In genomic region chr5:92987891-92988768, GRCm38 (mm10) we compare ENCODE assay signal across 10 mouse cellular contexts. TPM values are rescaled to one million over a fixed set of nuclear protein-coding genes. Genes with fewer than 3 reads are reported as not detected.
A peak's percentile ranks its signal among the peaks of the same experiment; 100 is the strongest.
DNase-seq lines count a peak whose midpoint lies in the region; ATAC-seq and TF ChIP-seq lines count a peak whose summit lies in the region.
"Had no signal": no experiment of that assay in that cellular context is flagged by ENCODE, and none has a peak within 500 bp of the region (broad histone marks: within the 10 kb centered on the region; RNA-seq: fewer than 3 reads in every experiment).

No protein-coding gene starts in this region.

- intact Hi-C loops in gastrocnemius, adult 2 months (cut with DNase I) = no loop called here

- 0 out of 2 replicates have a peak overlapping the region, but pooled peaks have one; percentile 6 for H3K4me2 ChIP-seq in kidney, embryonic 14.5 days (replicated peaks; ENCODE audit: low read depth, low read length)
- peak overlapping the region; percentile 40 for H3K4me2 ChIP-seq in midbrain, embryonic 13.5 days (replicated peaks)

- no peak for TF ChIP-seq CTCF in gastrocnemius, adult 2 months (IDR thresholded peaks at IDR 0.05)

- no peak for DNase-seq in kidney, postnatal 36 days
- DNase-seq in NIH3T3 (ENCODE audit: low read depth) = peak; percentile 19
- peak; percentile 37 for DNase-seq in hindbrain, embryonic 10.5 days (ENCODE audit: low spot score)
- DNase-seq in gastrocnemius, adult 2 months = no peak
- DNase-seq in right cerebral cortex, postnatal 36 days (ENCODE audit: low spot score in 2 of 2) = no peak
- no peak for DNase-seq in adrenal gland, postnatal 4 days (ENCODE audit: low spot score in 2 of 2)
- DNase-seq: liver, postnatal 0 days had no signal

- no peaks in the 10 kb centered on the region for H3K27me3 ChIP-seq in kidney, embryonic 14.5 days (ENCODE audit: control insufficient read depth, insufficient read depth, low read length)
- no peaks in the 10 kb centered on the region for H3K27me3 ChIP-seq in hindbrain, embryonic 10.5 days (ENCODE audit: insufficient read depth, poor library complexity, severe bottlenecking)
- H3K27me3 ChIP-seq in midbrain, embryonic 13.5 days = no peaks in the 10 kb centered on the region

- H3K9ac ChIP-seq in kidney, embryonic 14.5 days (ENCODE audit: low read depth, low read length) = no peak overlapping the region
- H3K9ac ChIP-seq in midbrain, embryonic 13.5 days (replicated peaks) = peak overlapping the region; percentile 10; the same call in 1 of the 2 replicates
- H3K9ac ChIP-seq: liver, postnatal 0 days had no signal

- peaks cover 11% of the 10 kb centered on the region; the same call in 1 of the 2 replicates for H3K4me1 ChIP-seq in kidney, embryonic 14.5 days (ENCODE audit: control insufficient read depth, insufficient read depth, low read length)
- peaks cover 22% of the 10 kb centered on the region for H3K4me1 ChIP-seq in hindbrain, embryonic 10.5 days (replicated peaks)
- H3K4me1 ChIP-seq in midbrain, embryonic 13.5 days (replicated peaks) = peaks cover 9% of the 10 kb centered on the region

- peak overlapping the region; percentile 77 for H3K27ac ChIP-seq in kidney, embryonic 14.5 days (ENCODE audit: low read depth, low read length)
- peak overlapping the region; percentile 84 for H3K27ac ChIP-seq in hindbrain, embryonic 10.5 days
- peak overlapping the region; percentile 68 for H3K27ac ChIP-seq in midbrain, embryonic 13.5 days
- no peak overlapping the region for H3K27ac ChIP-seq in gastrocnemius, adult 2 months

- peak; percentile 40 for ATAC-seq in kidney, embryonic 14.5 days (ENCODE audit: low FRiP score, low TSS enrichment)
- no peak; the same call in 1 of the 2 replicates for ATAC-seq in midbrain, embryonic 13.5 days
- ATAC-seq: liver, postnatal 0 days had no signal

- no peaks in the 10 kb centered on the region for H3K36me3 ChIP-seq in kidney, embryonic 14.5 days (ENCODE audit: control insufficient read depth, insufficient read depth, low read length)
- no peaks in the 10 kb centered on the region for H3K36me3 ChIP-seq in hindbrain, embryonic 10.5 days
- no peaks in the 10 kb centered on the region for H3K36me3 ChIP-seq in midbrain, embryonic 13.5 days

- WGBS in kidney, embryonic 14.5 days = 36% methylated on average over 16 of the region's 16 CpGs
- WGBS in hindbrain, embryonic 10.5 days = 57% methylated on average over 16 of the region's 16 CpGs
- WGBS in midbrain, embryonic 13.5 days = 56% methylated on average over 16 of the region's 16 CpGs

- 0 out of 2 replicates have a peak, but pooled peaks cover 3% of the 10 kb centered on the region for H3K9me3 ChIP-seq in kidney, embryonic 14.5 days (ENCODE audit: control insufficient read depth, low read length)
- H3K9me3 ChIP-seq in hindbrain, embryonic 10.5 days = 0 out of 2 replicates have a peak, but pooled peaks cover 4% of the 10 kb centered on the region
- H3K9me3 ChIP-seq in midbrain, embryonic 13.5 days = peaks cover 3% of the 10 kb centered on the region; the same call in 1 of the 2 replicates

- no peak overlapping the region for H3K4me3 ChIP-seq in kidney, embryonic 14.5 days (ENCODE audit: low read length)
- peak overlapping the region; percentile 28 for H3K4me3 ChIP-seq in hindbrain, embryonic 10.5 days
- no peak overlapping the region for H3K4me3 ChIP-seq in midbrain, embryonic 13.5 days (replicated peaks)
- no peak overlapping the region for H3K4me3 ChIP-seq in gastrocnemius, adult 2 months
- H3K4me3 ChIP-seq: erythroblast, embryonic 14.5 days had no signal

RNA-seq across cellular contexts. Expression of gene Sowahb, which starts 56.7 kb away (rescaled TPM):
- polyA plus RNA-seq in kidney, embryonic 14.5 days (2014; fragmentation: Nextera tagmentation; extraction: Ambion mirVana) = 1.4 and 1.7 TPM in 2 replicates
- polyA plus RNA-seq in hindbrain, embryonic 10.5 days (2016; fragmentation: Nextera tagmentation; extraction: Ambion mirVana) = 0.47 and 0.86 TPM in 2 replicates
- polyA plus RNA-seq in midbrain, embryonic 13.5 days (2015; fragmentation: Nextera tagmentation; extraction: Ambion mirVana) = 0.06 TPM in 1 of 2 replicates, not detected in the other
- not detected for total RNA-seq in gastrocnemius, adult 2 months (2021)
- under 1 TPM; 0.85 to 0.90 TPM for total RNA-seq in adrenal gland, postnatal 4 days (2021)

Comparison
In these comparisons a context has a peak if more than half of its experiments do, and no peak if none do; other contexts are left out.
1. DNase-seq: peak in NIH3T3 (single experiment) and hindbrain, embryonic 10.5 days (single experiment); none in kidney, postnatal 36 days (0 of 2), gastrocnemius, adult 2 months (single experiment), right cerebral cortex, postnatal 36 days (0 of 2) and adrenal gland, postnatal 4 days (0 of 2).